Mouse (Mus musculus): ENCODE results near the gene Adam15. TPM values are rescaled to one million over a fixed set of nuclear protein-coding genes. Genes with fewer than 3 reads are reported as not detected.

Gene Adam15
- total and polyA plus RNA-seq, 3 experiments: 15.3 to 43.2 TPM; not detected in 1

DNA sequence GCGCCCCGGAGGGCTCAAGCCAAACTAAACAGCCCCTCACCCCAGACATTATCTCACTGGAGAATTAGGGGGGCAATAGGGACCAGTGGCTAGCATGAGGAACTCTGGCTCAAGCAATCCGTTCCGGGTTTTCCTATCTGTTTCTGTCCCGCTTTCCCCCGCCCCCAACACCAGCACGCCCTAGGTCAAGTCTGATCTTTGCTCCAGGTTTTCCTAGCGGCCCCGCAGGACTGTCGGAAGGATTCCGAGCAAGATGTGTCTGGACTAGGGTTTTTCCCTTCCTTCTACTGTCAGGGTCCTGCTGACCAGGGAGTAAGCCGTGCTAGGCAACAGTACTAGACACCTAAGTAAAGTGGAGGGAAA is 45.1 kb upstream of the Adam15 start:
- H3K27ac ChIP-seq (ENCODE audit: control insufficient read depth, low read depth, low read length): peak overlapping the region; percentile 75
- peaks cover 16% of the 10 kb centered on the region for H3K79me2 ChIP-seq (ENCODE audit: control insufficient read depth, insufficient read depth, low read length, poor library complexity)
- H3K9ac ChIP-seq (ENCODE audit: control insufficient read depth, low read depth, low read length, poor library complexity, severe bottlenecking): peak overlapping the region; percentile 73
- peaks cover 0 to 17% of the 10 kb centered on the region in 2 experiments; a peak in 2 of 4 replicates for H3K36me3 ChIP-seq (ENCODE audit: control insufficient read depth in 1 of 2, insufficient read depth in 2 of 2, low read length in 2 of 2)
- H3K4me1 ChIP-seq (ENCODE audit: control insufficient read depth in 1 of 2, insufficient read depth in 2 of 2, low read length in 2 of 2): peaks cover 11 to 22% of the 10 kb centered on the region in 2 experiments
- H3K9me3 ChIP-seq (replicated peaks; ENCODE audit: insufficient read depth, low read length): no peaks in the 10 kb centered on the region
- DNase-seq (ENCODE audit: low read depth, low spot score): peak; percentile 94
- H3K4me3 ChIP-seq (ENCODE audit: control insufficient read depth in 1 of 2, insufficient read depth in 1 of 2, low read depth in 2 of 2, low read length in 2 of 2): peak overlapping the region; percentile 75 to 78
- no peaks in the 10 kb centered on the region for H3K27me3 ChIP-seq (ENCODE audit: control insufficient read depth in 1 of 2, insufficient read depth in 2 of 2, low read length in 2 of 2)
- TF ChIP-seq HCFC1 (IDR thresholded peaks at IDR 0.05; ENCODE audit: low read depth, low read length): peak; percentile 77
- TF ChIP-seq USF2 (IDR thresholded peaks at IDR 0.05; ENCODE audit: borderline replicate concordance in 1 of 2, insufficient read depth in 1 of 2, low read depth in 1 of 2, low read length in 2 of 2): no peak
- no peak for TF ChIP-seq BHLHE40 (IDR thresholded peaks at IDR 0.05; ENCODE audit: borderline replicate concordance, low read depth, low read length)
- no peak for TF ChIP-seq NELFE (IDR thresholded peaks at IDR 0.05; ENCODE audit: low read depth, low read length)
- peak; percentile 78 for TF ChIP-seq MXI1 (IDR thresholded peaks at IDR 0.05; ENCODE audit: low read depth, low read length)
- TF ChIP-seq CTCF (IDR thresholded peaks at IDR 0.05 in 2 of 3, conservative IDR thresholded peaks at IDR 0.05 in 1 of 3; ENCODE audit: control insufficient read depth in 1 of 3, insufficient read depth in 1 of 3, low read depth in 2 of 3, low read length in 3 of 3, poor library complexity in 1 of 3, severe bottlenecking in 1 of 3): no peak
- peak; percentile 66; the same call in 1 of the 2 replicates for TF ChIP-seq TBP (IDR thresholded peaks at IDR 0.05; ENCODE audit: low read depth, low read length)
- TF ChIP-seq SMC3 (IDR thresholded peaks at IDR 0.05; ENCODE audit: low read depth, low read length): no peak
- TF ChIP-seq EP300 (IDR thresholded peaks at IDR 0.05; ENCODE audit: low read depth in 1 of 2, low read length in 2 of 2): no peak; a peak in 1 of 4 replicates
- peak; percentile 3; the same call in 1 of the 2 replicates for TF ChIP-seq TCF12 (IDR thresholded peaks at IDR 0.05; ENCODE audit: low read depth, low read length)
- TF ChIP-seq MYB (IDR thresholded peaks at IDR 0.05; ENCODE audit: low read depth, low read length): no peak
- TF ChIP-seq RCOR1 (IDR thresholded peaks at IDR 0.05; ENCODE audit: low read depth, low read length): no peak
- TF ChIP-seq SIN3A (IDR thresholded peaks at IDR 0.05; ENCODE audit: low read length): peak; percentile 99
- TF ChIP-seq CHD2 (IDR thresholded peaks at IDR 0.05; ENCODE audit: low read length): peak; percentile 10; the same call in 1 of the 2 replicates
- TF ChIP-seq RAD21 (IDR thresholded peaks at IDR 0.05; ENCODE audit: low read depth, low read length): no peak
- peak; percentile 98 for TF ChIP-seq MAZ (IDR thresholded peaks at IDR 0.05; ENCODE audit: low read depth, low read length)
- TF ChIP-seq ETS1 (IDR thresholded peaks at IDR 0.05; ENCODE audit: low read depth, low read length): no peak
- peak in 1 of 2 experiments; percentile 47; a peak in 1 of 4 replicates for TF ChIP-seq POLR2A (IDR thresholded peaks at IDR 0.05; ENCODE audit: control insufficient read depth in 1 of 2, insufficient read depth in 1 of 2, low read depth in 1 of 2, low read length in 2 of 2, poor library complexity in 1 of 2)
- peak; percentile 9; the same call in 1 of the 2 replicates for TF ChIP-seq GATA1 (IDR thresholded peaks at IDR 0.05; ENCODE audit: low read depth, low read length)

DNA sequence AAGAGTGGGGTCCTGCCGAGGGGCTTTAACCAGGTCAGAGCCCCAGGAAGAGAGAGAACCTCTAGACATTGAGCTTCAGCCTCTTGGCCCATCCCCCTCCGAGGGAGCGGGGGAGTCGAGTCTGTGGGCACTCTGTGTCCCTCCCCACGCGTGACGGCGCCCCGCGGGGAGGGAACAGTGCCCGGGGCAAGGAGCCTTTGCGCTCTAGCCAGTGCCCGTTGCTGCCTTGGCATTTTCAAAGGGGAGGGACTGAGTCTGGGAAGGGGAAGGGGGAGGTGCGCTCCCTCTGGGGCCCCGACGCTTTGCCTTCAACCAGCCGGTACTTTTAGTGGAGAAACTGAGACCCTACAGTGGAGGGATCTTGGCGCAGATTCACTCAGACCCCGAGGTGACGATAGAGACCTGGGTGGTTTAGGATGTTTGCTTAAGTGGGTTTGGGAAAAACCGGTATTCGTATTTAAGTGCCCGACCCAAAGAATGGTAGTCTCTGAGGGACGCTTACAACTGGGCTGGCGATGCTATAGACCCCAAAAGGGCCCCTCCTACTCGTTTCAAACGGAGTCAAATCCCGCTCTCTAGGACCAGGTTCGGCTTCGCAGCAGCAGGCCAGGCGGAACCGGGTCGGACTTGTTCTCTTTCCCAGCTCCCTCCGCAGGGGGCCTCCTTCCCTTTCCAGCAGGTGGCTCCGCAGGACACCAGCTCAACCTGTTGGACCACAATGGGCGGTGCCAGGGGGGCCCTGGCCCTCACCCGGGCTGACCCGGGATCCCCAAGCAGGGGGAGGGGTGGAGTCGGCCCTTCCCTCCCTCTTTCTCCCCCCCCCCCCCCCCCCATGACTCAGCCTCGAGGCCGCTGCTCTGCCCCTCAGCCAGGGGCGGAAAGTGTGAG is 44.5 kb upstream of the Adam15 start, which contains the start of gene Zbtb7b:
Zbtb7b (minus strand) TSS at position 771 of the 888 bp plus-strand sequence.
- Histone ChIP-seq H3K9ac (ENCODE audit: control insufficient read depth, low read depth, low read length, poor library complexity, severe bottlenecking) (peak within 1 kb of the TSS; percentile 73), H3K27me3 (ENCODE audit: control insufficient read depth in 1 of 2, insufficient read depth in 2 of 2, low read length in 2 of 2) (no peaks in the 10 kb centered on the region), H3K27ac (ENCODE audit: control insufficient read depth, low read depth, low read length) (peak within 1 kb of the TSS; percentile 75), H3K4me3 (ENCODE audit: control insufficient read depth in 1 of 2, insufficient read depth in 1 of 2, low read depth in 2 of 2, low read length in 2 of 2) (peak within 1 kb of the TSS; percentile 75 to 78), H3K36me3 (ENCODE audit: control insufficient read depth in 1 of 2, insufficient read depth in 2 of 2, low read length in 2 of 2) (peaks cover 0 to 24% of the 10 kb centered on the region in 2 experiments; a peak in 2 of 4 replicates), H3K9me3 (replicated peaks; ENCODE audit: insufficient read depth, low read length) (no peaks in the 10 kb centered on the region), H3K79me2 (ENCODE audit: control insufficient read depth, insufficient read depth, low read length, poor library complexity) (peaks cover 16% of the 10 kb centered on the region), H3K4me1 (ENCODE audit: control insufficient read depth in 1 of 2, insufficient read depth in 2 of 2, low read length in 2 of 2) (peaks cover 14 to 28% of the 10 kb centered on the region in 2 experiments)
- peak; percentile 92 for DNase-seq (ENCODE audit: low read depth, low spot score)
- TF ChIP-seq MAFK (IDR thresholded peaks at IDR 0.05; ENCODE audit: borderline replicate concordance, low read depth, low read length): no peak
- no peak; the same call in 1 of the 2 replicates for TF ChIP-seq SIN3A (IDR thresholded peaks at IDR 0.05; ENCODE audit: low read length)
- peak in 2 of 3 experiments; percentile 7 to 20; a peak in 2 of 6 replicates for TF ChIP-seq CTCF (IDR thresholded peaks at IDR 0.05 in 2 of 3, conservative IDR thresholded peaks at IDR 0.05 in 1 of 3; ENCODE audit: control insufficient read depth in 1 of 3, insufficient read depth in 1 of 3, low read depth in 2 of 3, low read length in 3 of 3, poor library complexity in 1 of 3, severe bottlenecking in 1 of 3)
- TF ChIP-seq ZNF384 (IDR thresholded peaks at IDR 0.05; ENCODE audit: low read depth, low read length): 0 out of 2 replicates have a peak, but pooled peaks have one; percentile 16
- peak; percentile 38; the same call in 1 of the 2 replicates for TF ChIP-seq TCF12 (IDR thresholded peaks at IDR 0.05; ENCODE audit: low read depth, low read length)
- TF ChIP-seq ZC3H11A (IDR thresholded peaks at IDR 0.05; ENCODE audit: low read depth, low read length): no peak; the same call in 1 of the 2 replicates
- TF ChIP-seq GABPA (IDR thresholded peaks at IDR 0.05; ENCODE audit: low read depth, low read length): no peak
- TF ChIP-seq GATA1 (IDR thresholded peaks at IDR 0.05; ENCODE audit: low read depth, low read length): no peak
- peak; percentile 38 for TF ChIP-seq MAX (IDR thresholded peaks at IDR 0.05; ENCODE audit: low read length)
- 0 out of 2 replicates have a peak, but pooled peaks have one; percentile 7 for TF ChIP-seq TBP (IDR thresholded peaks at IDR 0.05; ENCODE audit: low read depth, low read length)
- peak; percentile 60 for TF ChIP-seq ZMIZ1 (IDR thresholded peaks at IDR 0.05; ENCODE audit: low read depth, low read length)
- TF ChIP-seq ZKSCAN1 (IDR thresholded peaks at IDR 0.05; ENCODE audit: low read depth, low read length): 0 out of 2 replicates have a peak, but pooled peaks have one; percentile 34
- peak; percentile 65 for TF ChIP-seq MXI1 (IDR thresholded peaks at IDR 0.05; ENCODE audit: low read depth, low read length)
- TF ChIP-seq EP300 (IDR thresholded peaks at IDR 0.05; ENCODE audit: low read depth in 1 of 2, low read length in 2 of 2): peak in 1 of 2 experiments; percentile 18; a peak in 1 of 4 replicates
- TF ChIP-seq KAT2A (conservative IDR thresholded peaks at IDR 0.05; ENCODE audit: low read depth, low read length): no peak; the same call in 1 of the 2 replicates
- TF ChIP-seq MAZ (IDR thresholded peaks at IDR 0.05; ENCODE audit: low read depth, low read length): no peak

Data from MEL (cell line).